Mouse (Mus musculus): Measurements from ENCODE around the gene Ankrd13a. TPM values are rescaled to one million over a fixed set of nuclear protein-coding genes. Genes with fewer than 3 reads are reported as not detected.

Gene Ankrd13a
- polyA plus RNA-seq, 1 experiment = 99.2 TPM

DNA sequence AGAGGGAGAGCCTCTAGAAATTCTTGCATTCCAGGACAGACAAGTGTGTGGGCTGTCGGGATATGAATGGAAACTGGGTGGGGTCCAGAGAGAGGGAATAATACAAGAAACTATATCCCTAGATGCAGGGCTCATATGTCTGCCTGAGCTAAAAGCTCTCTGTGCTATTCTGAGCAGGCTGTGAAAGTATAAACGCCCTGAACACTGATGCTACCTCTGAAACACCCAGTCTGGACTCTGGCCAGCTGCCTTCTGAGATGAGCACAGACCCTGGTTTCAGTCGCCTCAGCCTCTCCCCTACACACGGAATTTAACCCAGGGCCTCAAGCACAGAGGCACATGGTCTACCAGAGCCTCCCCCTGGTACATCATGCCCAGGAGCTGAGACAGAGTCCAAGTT is 33.9 kb upstream of the Ankrd13a start:
- 72% methylated on average over 4 of the region's 4 CpGs for WGBS

DNA sequence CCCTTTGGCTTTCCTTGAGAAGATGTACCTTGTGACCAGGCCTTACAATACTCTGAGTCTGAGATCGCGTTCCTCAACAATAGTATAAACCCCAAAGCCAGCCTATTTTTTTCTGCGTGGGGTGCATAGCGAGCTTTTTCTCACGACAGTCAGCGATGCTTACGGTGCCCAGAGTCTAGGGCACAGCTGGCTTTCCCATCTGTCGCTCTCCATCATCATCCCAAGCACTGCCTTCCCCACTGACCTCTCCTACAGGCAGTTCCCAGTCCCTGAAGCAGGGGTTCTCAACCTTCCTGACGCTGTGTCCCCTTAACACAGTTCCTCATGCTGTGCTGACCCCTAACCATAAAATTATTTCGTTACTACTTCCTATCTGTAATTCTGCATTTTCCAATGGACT is 31.9 kb upstream of the Ankrd13a start:
- no peak for TF ChIP-seq CTCF (IDR thresholded peaks at IDR 0.05; ENCODE audit: control insufficient read depth, insufficient read depth, low read length)
- TF ChIP-seq POLR2A (IDR thresholded peaks at IDR 0.05; ENCODE audit: borderline replicate concordance, control insufficient read depth, low read depth, low read length) = no peak
- 93% methylated on average over 10 of the region's 10 CpGs for WGBS
- no peak overlapping the region for H3K27ac ChIP-seq (ENCODE audit: control insufficient read depth, insufficient read depth, low read depth, low read length, poor library complexity)

More for the DNA sequence above, 33.9 kb upstream of the Ankrd13a start:
- no peaks in the 10 kb centered on the region for H3K4me1 ChIP-seq (ENCODE audit: control insufficient read depth, insufficient read depth, low read length)
- no peak for TF ChIP-seq CTCF (IDR thresholded peaks at IDR 0.05; ENCODE audit: control insufficient read depth, insufficient read depth, low read length)
- no peak for TF ChIP-seq POLR2A (IDR thresholded peaks at IDR 0.05; ENCODE audit: borderline replicate concordance, control insufficient read depth, low read depth, low read length)
- no peak overlapping the region for H3K27ac ChIP-seq (ENCODE audit: control insufficient read depth, insufficient read depth, low read depth, low read length, poor library complexity)
- H3K4me3 ChIP-seq (replicated peaks; ENCODE audit: control insufficient read depth, low read depth, low read length) = no peak overlapping the region

DNA sequence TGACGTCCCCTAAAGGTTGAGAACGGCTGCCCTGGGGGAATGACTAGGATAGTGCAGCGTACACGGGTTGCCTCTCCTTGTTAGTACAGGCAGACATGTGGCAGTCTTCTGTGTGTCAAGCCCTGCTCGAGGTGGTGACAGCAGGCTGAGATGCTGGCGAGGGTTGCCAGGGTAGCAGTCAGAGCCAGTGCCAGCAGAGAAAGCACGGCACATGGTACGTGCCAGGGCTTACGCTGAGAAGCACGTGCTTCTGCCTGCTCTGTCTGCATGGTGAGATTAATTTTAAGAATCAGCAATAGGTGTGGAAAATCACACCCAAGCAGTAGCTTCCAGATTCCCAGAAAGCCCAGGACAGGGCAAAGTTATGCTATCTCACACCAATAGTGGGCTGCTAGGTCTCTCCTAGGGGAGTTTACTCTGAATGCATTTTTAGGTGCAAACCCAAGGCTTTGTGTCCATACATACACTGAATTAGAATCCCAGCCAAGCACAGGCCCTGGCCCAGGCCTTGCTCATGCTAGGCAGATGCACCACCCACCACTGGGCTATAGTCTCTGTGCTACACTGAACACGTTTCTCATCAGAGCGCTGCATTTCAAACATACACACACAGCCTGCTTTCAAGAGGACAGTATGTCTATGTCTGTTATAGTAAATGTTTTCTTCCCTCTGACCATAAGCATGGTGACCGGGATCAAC is 31.3 kb upstream of the Ankrd13a start:
- no peak for TF ChIP-seq POLR2A (IDR thresholded peaks at IDR 0.05; ENCODE audit: borderline replicate concordance, control insufficient read depth, low read depth, low read length)
- no peak for TF ChIP-seq CTCF (IDR thresholded peaks at IDR 0.05; ENCODE audit: control insufficient read depth, insufficient read depth, low read length)

More for the DNA sequence above, 31.9 kb upstream of the Ankrd13a start:
- H3K4me1 ChIP-seq (ENCODE audit: control insufficient read depth, insufficient read depth, low read length) = no peaks in the 10 kb centered on the region; the same call in 1 of the 2 replicates
- no peak overlapping the region for H3K4me3 ChIP-seq (replicated peaks; ENCODE audit: control insufficient read depth, low read depth, low read length)

DNA sequence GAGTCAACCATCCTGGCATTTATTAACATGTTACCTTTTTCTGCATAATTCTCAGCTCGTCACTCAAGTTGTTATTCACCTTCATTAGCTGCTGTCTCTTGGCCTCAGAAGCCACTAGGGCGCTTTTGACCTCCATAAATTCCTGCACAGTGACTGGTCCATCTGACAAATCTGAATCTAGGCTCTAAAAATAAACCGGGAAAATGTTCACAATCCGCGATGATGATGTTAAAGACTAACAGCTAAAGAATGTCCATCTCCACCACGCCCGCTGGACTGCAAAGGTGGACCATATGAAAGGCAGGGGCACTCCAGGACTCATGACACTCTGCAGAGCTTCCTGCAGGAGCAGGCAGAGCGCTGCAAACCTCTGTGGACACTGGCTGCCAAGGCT is 30.8 kb upstream of the Ankrd13a start:
- Histone ChIP-seq H3K27ac (ENCODE audit: control insufficient read depth, insufficient read depth, low read depth, low read length, poor library complexity) (no peak overlapping the region), H3K4me3 (replicated peaks; ENCODE audit: control insufficient read depth, low read depth, low read length) (no peak overlapping the region), H3K4me1 (ENCODE audit: control insufficient read depth, insufficient read depth, low read length) (no peaks in the 10 kb centered on the region; the same call in 1 of the 2 replicates)
- TF ChIP-seq POLR2A (IDR thresholded peaks at IDR 0.05; ENCODE audit: borderline replicate concordance, control insufficient read depth, low read depth, low read length) = no peak
- TF ChIP-seq CTCF (IDR thresholded peaks at IDR 0.05; ENCODE audit: control insufficient read depth, insufficient read depth, low read length) = no peak
- WGBS = 93% methylated on average over 8 of the region's 8 CpGs

More for the DNA sequence above, 31.3 kb upstream of the Ankrd13a start:
- Histone ChIP-seq H3K4me3 (replicated peaks; ENCODE audit: control insufficient read depth, low read depth, low read length) (no peak overlapping the region), H3K4me1 (ENCODE audit: control insufficient read depth, insufficient read depth, low read length) (no peaks in the 10 kb centered on the region; the same call in 1 of the 2 replicates), H3K27ac (ENCODE audit: control insufficient read depth, insufficient read depth, low read depth, low read length, poor library complexity) (no peak overlapping the region)
- WGBS = 93% methylated on average over 13 of the region's 13 CpGs

DNA sequence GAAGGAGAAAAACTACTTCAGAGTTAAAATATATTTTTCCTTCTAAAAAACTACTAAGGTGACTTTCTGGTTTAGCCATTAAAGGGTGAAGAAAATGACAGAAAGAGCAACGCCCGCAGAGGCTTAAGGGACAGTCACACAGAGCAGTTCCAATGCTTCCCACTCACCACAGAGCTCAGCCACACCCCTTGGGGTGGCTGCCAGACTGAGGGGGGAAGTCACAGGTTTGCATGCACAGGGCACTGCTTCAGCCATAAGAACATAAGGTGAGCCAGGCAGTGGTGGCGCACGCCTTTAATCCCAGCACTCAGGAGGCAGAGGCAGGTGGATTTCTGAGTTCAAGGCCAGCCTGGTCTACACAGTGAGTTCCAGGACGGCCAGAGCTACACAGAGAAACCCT is 28.9 kb upstream of the Ankrd13a start:
- TF ChIP-seq CTCF (IDR thresholded peaks at IDR 0.05; ENCODE audit: control insufficient read depth, insufficient read depth, low read length) = no peak
- no peak for TF ChIP-seq POLR2A (IDR thresholded peaks at IDR 0.05; ENCODE audit: borderline replicate concordance, control insufficient read depth, low read depth, low read length)
- H3K27ac ChIP-seq (ENCODE audit: control insufficient read depth, insufficient read depth, low read depth, low read length, poor library complexity) = no peak overlapping the region
- H3K4me1 ChIP-seq (ENCODE audit: control insufficient read depth, insufficient read depth, low read length) = no peaks in the 10 kb centered on the region; the same call in 1 of the 2 replicates
- 48% methylated on average over 5 of the region's 5 CpGs for WGBS
- no peak overlapping the region for H3K4me3 ChIP-seq (replicated peaks; ENCODE audit: control insufficient read depth, low read depth, low read length)

DNA sequence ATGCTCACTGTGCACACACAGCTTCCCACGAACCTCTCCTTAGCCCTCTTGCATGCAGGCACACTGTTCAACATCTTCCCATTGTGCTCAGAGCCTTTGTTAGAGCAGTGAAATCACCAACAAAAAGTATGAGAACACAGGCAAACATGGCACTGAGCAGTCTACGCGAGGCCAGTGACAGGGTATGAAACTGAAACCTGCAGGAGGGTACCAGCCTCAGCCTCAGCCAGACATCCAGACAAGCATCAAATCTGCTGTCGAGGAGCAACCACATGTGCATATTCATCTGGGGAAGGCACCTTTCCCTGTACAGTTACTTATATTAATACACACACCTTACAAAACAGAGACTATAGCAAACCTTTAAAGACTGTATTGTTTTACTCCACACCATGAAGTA is 27.6 kb upstream of the Ankrd13a start:
- 80% methylated on average over 4 of the region's 4 CpGs for WGBS
- Histone ChIP-seq H3K4me3 (replicated peaks; ENCODE audit: control insufficient read depth, low read depth, low read length) (no peak overlapping the region), H3K4me1 (ENCODE audit: control insufficient read depth, insufficient read depth, low read length) (no peaks in the 10 kb centered on the region; the same call in 1 of the 2 replicates), H3K27ac (ENCODE audit: control insufficient read depth, insufficient read depth, low read depth, low read length, poor library complexity) (no peak overlapping the region)
- TF ChIP-seq POLR2A (IDR thresholded peaks at IDR 0.05; ENCODE audit: borderline replicate concordance, control insufficient read depth, low read depth, low read length) (no peak), CTCF (IDR thresholded peaks at IDR 0.05; ENCODE audit: control insufficient read depth, insufficient read depth, low read length) (no peak)

DNA sequence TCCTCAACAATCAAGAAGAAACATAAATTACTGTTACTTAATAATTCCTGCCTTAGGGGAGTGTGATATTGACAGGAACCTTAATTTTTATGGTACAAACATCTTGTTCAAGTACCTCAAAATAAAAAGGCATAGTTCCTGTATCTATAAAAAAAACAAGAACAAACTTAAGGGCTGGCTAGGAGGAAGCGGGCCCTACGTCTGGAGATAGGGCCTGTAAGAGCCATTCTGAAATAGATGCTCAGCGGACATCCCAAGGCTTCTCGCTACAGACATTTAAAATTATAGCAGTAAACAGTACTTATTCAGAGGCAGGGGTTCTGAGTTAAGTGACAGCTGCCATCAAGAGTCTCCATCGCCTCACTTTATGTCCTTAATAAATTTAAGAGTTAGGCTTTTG is 27.0 kb upstream of the Ankrd13a start:
- Histone ChIP-seq H3K4me1 (ENCODE audit: control insufficient read depth, insufficient read depth, low read length) (no peaks in the 10 kb centered on the region; the same call in 1 of the 2 replicates), H3K4me3 (replicated peaks; ENCODE audit: control insufficient read depth, low read depth, low read length) (no peak overlapping the region), H3K27ac (ENCODE audit: control insufficient read depth, insufficient read depth, low read depth, low read length, poor library complexity) (no peak overlapping the region)
- TF ChIP-seq POLR2A (IDR thresholded peaks at IDR 0.05; ENCODE audit: borderline replicate concordance, control insufficient read depth, low read depth, low read length) = no peak
- TF ChIP-seq CTCF (IDR thresholded peaks at IDR 0.05; ENCODE audit: control insufficient read depth, insufficient read depth, low read length) = no peak
- WGBS = 85% methylated on average over 5 of the region's 5 CpGs

DNA sequence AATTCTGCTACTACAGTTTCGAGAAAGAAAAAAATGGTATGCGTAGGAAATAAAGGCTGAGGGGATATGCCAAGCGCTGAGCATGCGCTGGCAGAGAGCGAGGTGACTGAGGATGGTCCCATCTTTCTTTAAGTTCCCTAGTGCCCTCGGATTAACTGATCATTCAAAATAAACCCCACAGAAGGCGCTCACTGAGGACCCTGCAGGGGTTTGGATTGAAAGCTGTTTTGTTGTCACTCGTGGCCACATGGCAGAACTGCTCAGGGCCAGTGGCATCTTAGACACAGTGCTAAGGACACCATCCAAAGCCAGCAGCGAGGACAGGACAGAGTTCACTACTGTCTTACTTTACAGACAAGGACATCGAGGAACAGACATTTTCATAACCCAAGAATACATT is 24.2 kb upstream of the Ankrd13a start:
- no peak overlapping the region for H3K4me3 ChIP-seq (replicated peaks; ENCODE audit: control insufficient read depth, low read depth, low read length)
- H3K27ac ChIP-seq (ENCODE audit: control insufficient read depth, insufficient read depth, low read depth, low read length, poor library complexity) = no peak overlapping the region
- TF ChIP-seq POLR2A (IDR thresholded peaks at IDR 0.05; ENCODE audit: borderline replicate concordance, control insufficient read depth, low read depth, low read length) (no peak), CTCF (IDR thresholded peaks at IDR 0.05; ENCODE audit: control insufficient read depth, insufficient read depth, low read length) (no peak)
- 93% methylated on average over 10 of the region's 10 CpGs for WGBS
- no peaks in the 10 kb centered on the region; the same call in 1 of the 2 replicates for H3K4me1 ChIP-seq (ENCODE audit: control insufficient read depth, insufficient read depth, low read length)
